Mouse (Mus musculus): ENCODE data around the gene Mtcp1.

The Mtcp1 gene

GRCm38 (mm10) chrX:75415936-75416785, at the start of gene Mtcp1, which contains the start of the genes Cmc4 and Brcc3:
Gene Mtcp1, minus strand, starts transcription at chrX:75416588.
Gene Cmc4, minus strand, starts transcription at chrX:75416584.
Gene Brcc3, plus strand, starts transcription at chrX:75416628.
- peak; percentile 78 to 85 for DNase-seq

GRCm38 (mm10) chrX:75454597-75454996, 38.2 kb upstream of the Mtcp1 start:
- no peak for DNase-seq

- no peak for DNase-seq
Measured at GRCm38 (mm10) chrX:75409711-75410110, 6.7 kb downstream of the Mtcp1 start.

- no peak for DNase-seq
Measured at GRCm38 (mm10) chrX:75403350-75403749, 13.0 kb downstream of the Mtcp1 start.

- DNase-seq: no peak
Measured at GRCm38 (mm10) chrX:75402668-75403067, 13.7 kb downstream of the Mtcp1 start.

GRCm38 (mm10) chrX:75399471-75399870, 16.9 kb downstream of the Mtcp1 start:
- no peak for DNase-seq

- peak; percentile 36 to 58 for DNase-seq
Measured at GRCm38 (mm10) chrX:75382195-75382771, 34.1 kb downstream of the Mtcp1 start, which contains the start of the genes Fundc2 and F8. Gene Fundc2, plus strand, starts transcription at chrX:75382399. Gene F8, minus strand, starts transcription at chrX:75382615.

GRCm38 (mm10) chrX:75381699-75382098, 34.7 kb downstream of the Mtcp1 start:
- DNase-seq: no peak

GRCm38 (mm10) chrX:75381176-75381575, 35.2 kb downstream of the Mtcp1 start:
- no peak for DNase-seq

GRCm38 (mm10) chrX:75376815-75377214, 39.6 kb downstream of the Mtcp1 start:
- no peak for DNase-seq

- DNase-seq: no peak
Measured at GRCm38 (mm10) chrX:75372666-75373425, 43.5 kb downstream of the Mtcp1 start.

GRCm38 (mm10) chrX:75370197-75370596, 46.2 kb downstream of the Mtcp1 start:
- DNase-seq: no peak

All from thymus, adult 18-20 months (tissue).